Mouse (Mus musculus): ENCODE measurements at regions not wholly inside any gene's neighbourhood (a gene's known extent, or its start where the extent isn't known, plus 50 kb on each side); places are given as distances from the start of the nearest gene placed in this dataset.

DNA sequence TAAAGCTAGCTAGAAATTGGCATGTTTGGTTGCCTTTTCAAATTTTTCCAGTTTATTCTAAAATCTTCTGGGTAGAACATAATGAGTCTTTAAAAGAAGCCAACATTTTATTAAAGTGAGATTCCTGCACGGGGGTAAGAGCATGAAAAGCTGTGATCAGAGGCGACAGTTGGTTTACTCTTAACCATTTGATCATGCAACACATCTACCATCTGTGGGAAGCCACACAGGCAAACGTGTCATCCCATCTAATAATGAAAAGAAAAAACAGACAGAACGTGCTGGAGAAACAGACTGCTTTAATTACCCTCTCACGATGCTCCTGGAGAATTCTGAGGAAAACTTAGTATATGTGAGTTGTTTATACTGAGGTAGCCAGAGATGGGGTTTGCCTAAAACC lies 115.4 kb upstream of the Pter start:
- no peak for TF ChIP-seq CTCF (IDR thresholded peaks at IDR 0.05; ENCODE audit: extremely low read depth, insufficient read depth, low read length)
- TF ChIP-seq POLR2A (IDR thresholded peaks at IDR 0.05; ENCODE audit: extremely low read depth, insufficient read depth, low read length): no peak
